ENCODE assay signal across 8 mouse cellular contexts in genomic region chr8:105565952-105566702, GRCm38 (mm10). TPM values are rescaled to one million over a fixed set of nuclear protein-coding genes. Genes with fewer than 3 reads are reported as not detected.
DNase-seq lines count a peak whose midpoint lies in the region; ATAC-seq lines count a peak whose summit lies in the region.

TSS of gene Atp6v0d1 (minus strand) at chr8:105566047.

- peak within 1 kb of the TSS; percentile 70 for H3K27ac ChIP-seq in hindbrain, embryonic 11.5 days (ENCODE audit: low read depth, low read length)

- no peaks in the 10 kb centered on the region for H3K36me3 ChIP-seq in hindbrain, embryonic 11.5 days (ENCODE audit: control insufficient read depth, insufficient read depth, low read length)

- H3K27me3 ChIP-seq in hindbrain, embryonic 11.5 days (ENCODE audit: control insufficient read depth, insufficient read depth, low read length), result no peaks in the 10 kb centered on the region

- 0 out of 2 replicates have a peak, but pooled peaks cover 4% of the 10 kb centered on the region for H3K4me1 ChIP-seq in hindbrain, embryonic 11.5 days (replicated peaks; ENCODE audit: control insufficient read depth, insufficient read depth, low read length)

- H3K4me3 ChIP-seq in hindbrain, embryonic 11.5 days (ENCODE audit: low read depth, low read length), result peak within 1 kb of the TSS; percentile 89

- peak; percentile 99 for ATAC-seq in hindbrain, embryonic 11.5 days (ENCODE audit: low FRiP score)

- peak; percentile 98 for DNase-seq in Muller cell, postnatal 12 days (ENCODE audit: inconsistent ontology term)
- DNase-seq in cerebellum, adult 9-11 months, result peak; percentile 100
- DNase-seq in frontal cortex, adult 2 months (ENCODE audit: extremely low spot score in 1 of 2, low spot score in 1 of 2), result peak; percentile 99 to 100
- DNase-seq in hindbrain, embryonic 11.5 days (ENCODE audit: low spot score), result peak; percentile 100
- DNase-seq in layer of hippocampus, postnatal 10 days (ENCODE audit: low spot score in 2 of 2), result peak; percentile 98 to 99
- peak; percentile 100 for DNase-seq in lung, postnatal 10 days
- peak; percentile 99 for DNase-seq in ovary, postnatal 36 days (ENCODE audit: low spot score)
- DNase-seq in thymus, postnatal 25 days, result peak; percentile 99

- no peaks in the 10 kb centered on the region for H3K9me3 ChIP-seq in hindbrain, embryonic 11.5 days (ENCODE audit: control insufficient read depth, low read length)

- peak within 1 kb of the TSS; percentile 87 for H3K4me2 ChIP-seq in hindbrain, embryonic 11.5 days (replicated peaks; ENCODE audit: low read depth, low read length)

- peak within 1 kb of the TSS; percentile 86 for H3K9ac ChIP-seq in hindbrain, embryonic 11.5 days (ENCODE audit: low read depth, low read length)

- WGBS in hindbrain, embryonic 11.5 days, result 5% methylated on average over 52 of the region's 53 CpGs

RNA-seq across cellular contexts. Expression of gene Atp6v0d1, which starts in this region (rescaled TPM):
- polyA plus RNA-seq in frontal cortex, adult 2 months (2012; rRNA removed), result 334 and 339 TPM in 2 replicates
- polyA plus RNA-seq in hindbrain, embryonic 11.5 days (2014; fragmentation: Nextera tagmentation; extraction: Ambion mirVana), result 141 and 155 TPM in 2 replicates
- 100 to 1,000 TPM; 298 to 305 TPM for total RNA-seq in layer of hippocampus, postnatal 10 days (2021)

Comparison
In these comparisons a context has a peak if more than half of its experiments do, and no peak if none do; other contexts are left out.
1. Peak in every context shown above with its lines: DNase-seq, ATAC-seq, H3K4me3 ChIP-seq and H3K27ac ChIP-seq.